Mouse (Mus musculus): Measurements from ENCODE around the gene Acp7. TPM values are rescaled to one million over a fixed set of nuclear protein-coding genes. Genes with fewer than 3 reads are reported as not detected.

The Acp7 gene
- polyA plus RNA-seq, 1 experiment = not detected

- Histone ChIP-seq H3K4me1 (ENCODE audit: control insufficient read depth, insufficient read depth, low read length) (0 out of 2 replicates have a peak, but pooled peaks cover 2% of the 10 kb centered on the region), H3K4me3 (ENCODE audit: insufficient read depth, low read length) (no peak overlapping the region), H3K27ac (ENCODE audit: insufficient read depth, low read depth, low read length) (no peak overlapping the region)
- TF ChIP-seq POLR2A (IDR thresholded peaks at IDR 0.05; ENCODE audit: borderline replicate concordance, low read depth, low read length) (no peak), CTCF (IDR thresholded peaks at IDR 0.05; ENCODE audit: low read depth, low read length) (no peak)
Observed at GRCm38 (mm10) chr7:28603136-28603535, 28.0 kb downstream of the Acp7 start.

- Histone ChIP-seq H3K4me1 (ENCODE audit: control insufficient read depth, insufficient read depth, low read length) (peaks cover 8% of the 10 kb centered on the region), H3K27ac (ENCODE audit: insufficient read depth, low read depth, low read length) (no peak overlapping the region), H3K4me3 (ENCODE audit: insufficient read depth, low read length) (no peak overlapping the region)
- TF ChIP-seq CTCF (IDR thresholded peaks at IDR 0.05; ENCODE audit: low read depth, low read length) (peak; percentile 93), POLR2A (IDR thresholded peaks at IDR 0.05; ENCODE audit: borderline replicate concordance, low read depth, low read length) (no peak)
Observed at GRCm38 (mm10) chr7:28601668-28602067, 29.5 kb downstream of the Acp7 start.

GRCm38 (mm10) chr7:28601029-28601428 lies 30.1 kb downstream of the Acp7 start:
- H3K4me3 ChIP-seq (ENCODE audit: insufficient read depth, low read length) = no peak overlapping the region
- no peak overlapping the region for H3K27ac ChIP-seq (ENCODE audit: insufficient read depth, low read depth, low read length)
- TF ChIP-seq POLR2A (IDR thresholded peaks at IDR 0.05; ENCODE audit: borderline replicate concordance, low read depth, low read length) (no peak), CTCF (IDR thresholded peaks at IDR 0.05; ENCODE audit: low read depth, low read length) (peak; percentile 85)
- peaks cover 14% of the 10 kb centered on the region for H3K4me1 ChIP-seq (ENCODE audit: control insufficient read depth, insufficient read depth, low read length)

- TF ChIP-seq CTCF (IDR thresholded peaks at IDR 0.05; ENCODE audit: low read depth, low read length) = no peak
- no peak for TF ChIP-seq POLR2A (IDR thresholded peaks at IDR 0.05; ENCODE audit: borderline replicate concordance, low read depth, low read length)
- H3K4me3 ChIP-seq (ENCODE audit: insufficient read depth, low read length) = no peak overlapping the region
- H3K27ac ChIP-seq (ENCODE audit: insufficient read depth, low read depth, low read length) = no peak overlapping the region
- peaks cover 28% of the 10 kb centered on the region for H3K4me1 ChIP-seq (ENCODE audit: control insufficient read depth, insufficient read depth, low read length)
Observed at GRCm38 (mm10) chr7:28598951-28599350, 32.2 kb downstream of the Acp7 start.

- TF ChIP-seq POLR2A (IDR thresholded peaks at IDR 0.05; ENCODE audit: borderline replicate concordance, low read depth, low read length) (peak; percentile 90), CTCF (IDR thresholded peaks at IDR 0.05; ENCODE audit: low read depth, low read length) (no peak)
- Histone ChIP-seq H3K4me3 (ENCODE audit: insufficient read depth, low read length) (peak within 1 kb of the TSS; percentile 62), H3K4me1 (ENCODE audit: control insufficient read depth, insufficient read depth, low read length) (peaks cover 38% of the 10 kb centered on the region), H3K27ac (ENCODE audit: insufficient read depth, low read depth, low read length) (0 out of 2 replicates have a peak within 1 kb of the TSS, but pooled peaks have one; percentile 13)
Observed at GRCm38 (mm10) chr7:28597642-28598446, 33.3 kb downstream of the Acp7 start, which contains the start of the genes Samd4b and Pak4. Gene Samd4b, minus strand, starts transcription at chr7:28598144. Gene Pak4, minus strand, starts transcription at chr7:28598185.

- no peak overlapping the region for H3K27ac ChIP-seq (ENCODE audit: insufficient read depth, low read depth, low read length)
- peaks cover 40% of the 10 kb centered on the region for H3K4me1 ChIP-seq (ENCODE audit: control insufficient read depth, insufficient read depth, low read length)
- TF ChIP-seq CTCF (IDR thresholded peaks at IDR 0.05; ENCODE audit: low read depth, low read length) = no peak
- no peak for TF ChIP-seq POLR2A (IDR thresholded peaks at IDR 0.05; ENCODE audit: borderline replicate concordance, low read depth, low read length)
- peak overlapping the region; percentile 62 for H3K4me3 ChIP-seq (ENCODE audit: insufficient read depth, low read length)
Observed at GRCm38 (mm10) chr7:28597277-28597570, 33.9 kb downstream of the Acp7 start.

GRCm38 (mm10) chr7:28596436-28597276 lies 34.5 kb downstream of the Acp7 start:
- no peak for TF ChIP-seq CTCF (IDR thresholded peaks at IDR 0.05; ENCODE audit: low read depth, low read length)
- no peak for TF ChIP-seq POLR2A (IDR thresholded peaks at IDR 0.05; ENCODE audit: borderline replicate concordance, low read depth, low read length)
- Histone ChIP-seq H3K4me3 (ENCODE audit: insufficient read depth, low read length) (peak overlapping the region; percentile 62), H3K4me1 (ENCODE audit: control insufficient read depth, insufficient read depth, low read length) (peaks cover 41% of the 10 kb centered on the region), H3K27ac (ENCODE audit: insufficient read depth, low read depth, low read length) (no peak overlapping the region)

- Histone ChIP-seq H3K4me3 (ENCODE audit: insufficient read depth, low read length) (no peak overlapping the region), H3K27ac (ENCODE audit: insufficient read depth, low read depth, low read length) (no peak overlapping the region), H3K4me1 (ENCODE audit: control insufficient read depth, insufficient read depth, low read length) (peaks cover 42% of the 10 kb centered on the region)
- TF ChIP-seq POLR2A (IDR thresholded peaks at IDR 0.05; ENCODE audit: borderline replicate concordance, low read depth, low read length) (no peak), CTCF (IDR thresholded peaks at IDR 0.05; ENCODE audit: low read depth, low read length) (no peak)
Observed at GRCm38 (mm10) chr7:28595751-28596435, 35.2 kb downstream of the Acp7 start.
